Mouse (Mus musculus): Measurements from ENCODE around the gene Sec14l2. TPM values are rescaled to one million over a fixed set of nuclear protein-coding genes. Genes with fewer than 3 reads are reported as not detected.

The Sec14l2 gene
- polyA plus RNA-seq, 1 experiment from 2014 or later: 3.2 TPM

DNA sequence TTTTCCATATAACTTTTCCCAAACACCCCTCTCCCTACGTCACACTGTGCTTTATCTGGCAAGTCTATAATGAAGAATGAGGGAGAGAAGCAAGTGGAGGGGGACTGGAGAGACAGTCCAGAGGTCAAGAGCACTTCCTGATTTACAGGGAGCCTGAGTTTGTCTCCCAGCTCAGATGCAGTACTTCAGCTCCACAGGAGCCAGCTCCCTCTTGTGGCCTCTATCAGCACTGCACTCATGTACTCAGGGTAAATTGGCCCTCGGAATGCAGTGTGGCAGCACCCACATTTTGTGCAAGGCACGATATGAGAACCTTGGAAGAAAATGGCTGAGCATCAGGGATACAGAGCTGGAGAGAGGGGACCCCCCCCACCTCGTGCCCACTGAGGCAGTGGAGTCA, 43.0 kb downstream of the Sec14l2 start:
- Histone ChIP-seq H3K4me3 (replicated peaks) (no peak overlapping the region), H3K27me3 (no peaks in the 10 kb centered on the region), H3K9ac (replicated peaks) (no peak overlapping the region), H3K27ac (no peak overlapping the region), H3K4me1 (replicated peaks) (no peaks in the 10 kb centered on the region), H3K9me3 (no peaks in the 10 kb centered on the region), H3K4me2 (no peak overlapping the region), H3K36me3 (no peaks in the 10 kb centered on the region)
- WGBS: 14% methylated on average over 4 of the region's 4 CpGs
- no peak for ATAC-seq (ENCODE audit: insufficient number of reproducible peaks, insufficient read depth, low FRiP score, low TSS enrichment, low read depth)

DNA sequence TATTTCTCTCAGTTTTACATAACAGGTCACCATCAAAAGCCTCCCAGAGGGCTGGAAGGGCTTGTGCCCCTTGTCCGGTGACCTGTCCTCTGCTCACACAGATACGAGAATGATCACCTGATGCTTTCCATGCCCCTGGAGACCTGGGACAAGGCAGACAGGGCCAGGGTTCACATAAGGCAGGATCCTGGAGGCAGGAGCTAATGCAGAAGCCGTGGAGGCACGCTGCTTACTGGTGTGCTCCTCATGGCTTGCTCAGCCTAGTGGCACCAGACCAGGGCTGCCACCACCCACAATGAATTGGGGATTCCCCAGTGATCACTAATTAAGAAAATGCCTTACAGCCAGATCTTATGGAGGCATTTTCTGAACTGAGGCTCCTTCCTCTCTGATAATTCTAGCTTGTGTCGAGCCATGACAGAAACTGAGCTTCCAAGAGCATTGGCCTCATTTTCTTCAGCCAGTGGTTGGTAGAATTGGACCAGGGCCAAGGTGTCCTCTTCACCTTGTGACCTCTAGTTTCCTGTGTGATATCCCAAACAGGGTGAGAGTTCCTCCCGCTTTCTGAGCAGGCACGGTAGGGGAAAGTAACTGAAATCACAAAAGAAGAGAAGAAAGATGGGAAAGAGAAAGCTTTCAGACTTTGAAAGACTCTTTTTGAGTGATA, 44.8 kb downstream of the Sec14l2 start:
- H3K4me2 ChIP-seq: no peak overlapping the region
- no peak for ATAC-seq (ENCODE audit: insufficient number of reproducible peaks, insufficient read depth, low FRiP score, low TSS enrichment, low read depth)
- no peak overlapping the region for H3K27ac ChIP-seq
- no peak overlapping the region for H3K9ac ChIP-seq (replicated peaks)
- H3K36me3 ChIP-seq: no peaks in the 10 kb centered on the region
- H3K4me1 ChIP-seq (replicated peaks): no peaks in the 10 kb centered on the region
- no peak overlapping the region for H3K4me3 ChIP-seq (replicated peaks)
- no peaks in the 10 kb centered on the region for H3K9me3 ChIP-seq
- 86% methylated on average over 7 of the region's 7 CpGs for WGBS
- no peaks in the 10 kb centered on the region for H3K27me3 ChIP-seq

DNA sequence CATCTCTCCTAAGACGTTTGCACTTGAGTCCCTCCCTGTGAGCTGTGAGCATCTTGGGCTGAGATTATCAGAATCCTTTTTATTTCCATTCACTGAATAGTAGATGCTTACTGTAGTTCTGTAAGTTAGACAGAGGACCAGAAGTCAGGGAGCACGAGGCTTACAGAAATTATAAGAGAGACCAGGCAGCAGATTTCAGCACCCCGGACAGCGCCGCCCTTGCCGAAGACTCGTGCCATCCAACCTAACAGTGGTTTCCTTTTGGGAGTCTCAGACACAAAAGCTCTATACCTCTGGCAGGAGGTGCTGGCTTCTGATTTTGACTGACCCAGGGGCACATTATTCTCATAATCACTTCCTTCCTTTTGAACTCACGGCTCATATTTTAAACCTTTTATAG, 46.6 kb downstream of the Sec14l2 start:
- Histone ChIP-seq H3K4me1 (replicated peaks) (no peaks in the 10 kb centered on the region), H3K9me3 (no peaks in the 10 kb centered on the region), H3K4me2 (no peak overlapping the region), H3K4me3 (replicated peaks) (no peak overlapping the region), H3K9ac (replicated peaks) (no peak overlapping the region), H3K27ac (no peak overlapping the region), H3K27me3 (no peaks in the 10 kb centered on the region), H3K36me3 (no peaks in the 10 kb centered on the region)
- 11% methylated on average over 8 of the region's 8 CpGs for WGBS
- ATAC-seq (ENCODE audit: insufficient number of reproducible peaks, insufficient read depth, low FRiP score, low TSS enrichment, low read depth): no peak

DNA sequence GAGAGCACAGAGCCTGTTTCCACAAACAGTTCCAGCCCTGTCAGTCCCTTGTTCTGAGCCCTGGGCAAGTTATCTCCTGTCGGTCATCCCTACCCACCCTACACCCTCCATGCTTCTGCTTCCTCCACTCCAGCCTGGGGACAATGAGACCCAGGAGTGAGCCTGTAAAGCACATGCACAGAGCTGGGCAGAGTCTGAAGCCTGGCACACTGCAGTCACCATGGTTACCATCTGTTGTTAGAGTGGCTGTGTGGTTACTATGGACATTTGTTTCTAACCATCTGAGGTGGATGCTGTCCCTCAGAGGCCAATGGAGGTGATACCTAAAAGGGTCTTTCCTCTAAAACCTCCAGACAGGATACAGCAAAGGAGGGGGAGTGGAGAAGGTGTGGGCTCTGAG, 53.6 kb downstream of the Sec14l2 start:
- Histone ChIP-seq H3K4me2 (no peak overlapping the region), H3K4me3 (replicated peaks) (no peak overlapping the region), H3K36me3 (no peaks in the 10 kb centered on the region), H3K9me3 (no peaks in the 10 kb centered on the region), H3K9ac (replicated peaks) (no peak overlapping the region), H3K4me1 (replicated peaks) (no peaks in the 10 kb centered on the region), H3K27me3 (no peaks in the 10 kb centered on the region), H3K27ac (no peak overlapping the region)
- 76% methylated on average over 1 of the region's 1 CpGs for WGBS
- ATAC-seq (ENCODE audit: insufficient number of reproducible peaks, insufficient read depth, low FRiP score, low TSS enrichment, low read depth): no peak

DNA sequence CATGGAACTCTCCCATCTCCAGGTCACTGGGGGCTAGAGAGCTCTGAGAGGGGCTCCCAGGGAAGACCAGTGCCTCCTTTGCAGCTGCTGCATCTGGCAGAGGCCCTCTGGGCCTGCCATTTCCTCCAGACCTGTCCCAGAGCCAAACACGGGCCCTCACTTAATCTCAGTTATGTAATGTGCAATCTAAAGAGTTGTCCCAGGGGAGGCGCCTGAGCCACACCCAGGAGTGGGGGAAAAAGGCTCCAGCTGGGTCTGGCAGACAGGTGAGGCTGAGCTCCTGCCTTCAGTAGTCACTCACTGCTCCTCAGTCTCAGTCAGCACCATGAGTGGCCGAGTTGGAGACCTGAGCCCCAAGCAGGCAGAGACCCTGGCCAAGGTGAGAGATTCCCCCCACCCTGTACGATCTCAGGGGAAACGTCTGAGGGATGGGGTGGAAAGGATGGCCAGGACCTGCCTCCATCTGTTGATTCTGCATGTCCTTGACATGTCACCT, 58.5 kb downstream of the Sec14l2 start, which contains the start of gene Sec14l3:
TSS of gene Sec14l3 (plus strand) at position 215 of the 496 bp plus-strand sequence.
- Histone ChIP-seq H3K4me3 (replicated peaks) (no peak within 1 kb of the TSS), H3K9ac (replicated peaks) (no peak within 1 kb of the TSS), H3K27me3 (no peaks in the 10 kb centered on the region), H3K4me2 (no peak within 1 kb of the TSS), H3K36me3 (no peaks in the 10 kb centered on the region), H3K9me3 (no peaks in the 10 kb centered on the region), H3K27ac (no peak within 1 kb of the TSS), H3K4me1 (replicated peaks) (no peaks in the 10 kb centered on the region)
- no peak for ATAC-seq (ENCODE audit: insufficient number of reproducible peaks, insufficient read depth, low FRiP score, low TSS enrichment, low read depth)
- WGBS: 67% methylated on average over 5 of the region's 5 CpGs

DNA sequence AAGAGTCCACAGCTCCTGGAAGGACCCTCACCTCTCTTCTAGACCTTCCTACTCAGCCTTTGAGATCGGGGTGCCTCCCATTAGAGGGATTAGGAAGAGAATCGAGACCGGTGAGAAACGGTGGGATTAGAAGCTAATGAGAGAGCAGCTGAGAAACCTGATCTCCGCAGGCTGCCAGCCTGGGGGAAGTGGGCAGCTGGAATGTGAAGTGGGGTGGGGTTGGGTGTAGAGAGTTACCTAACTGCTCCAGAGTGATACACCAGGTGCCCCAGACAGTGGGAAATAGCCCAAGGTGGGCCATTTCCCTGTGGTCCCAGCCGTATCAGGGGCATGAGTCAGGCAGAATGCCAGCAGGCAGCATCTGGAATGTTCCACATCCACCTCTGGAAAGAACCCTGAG, 60.2 kb downstream of the Sec14l2 start:
- Histone ChIP-seq H3K4me3 (replicated peaks) (no peak overlapping the region), H3K36me3 (no peaks in the 10 kb centered on the region), H3K9me3 (no peaks in the 10 kb centered on the region), H3K9ac (replicated peaks) (no peak overlapping the region), H3K4me1 (replicated peaks) (no peaks in the 10 kb centered on the region), H3K4me2 (no peak overlapping the region), H3K27ac (no peak overlapping the region), H3K27me3 (no peaks in the 10 kb centered on the region)
- 36% methylated on average over 6 of the region's 6 CpGs for WGBS
- no peak for ATAC-seq (ENCODE audit: insufficient number of reproducible peaks, insufficient read depth, low FRiP score, low TSS enrichment, low read depth)

DNA sequence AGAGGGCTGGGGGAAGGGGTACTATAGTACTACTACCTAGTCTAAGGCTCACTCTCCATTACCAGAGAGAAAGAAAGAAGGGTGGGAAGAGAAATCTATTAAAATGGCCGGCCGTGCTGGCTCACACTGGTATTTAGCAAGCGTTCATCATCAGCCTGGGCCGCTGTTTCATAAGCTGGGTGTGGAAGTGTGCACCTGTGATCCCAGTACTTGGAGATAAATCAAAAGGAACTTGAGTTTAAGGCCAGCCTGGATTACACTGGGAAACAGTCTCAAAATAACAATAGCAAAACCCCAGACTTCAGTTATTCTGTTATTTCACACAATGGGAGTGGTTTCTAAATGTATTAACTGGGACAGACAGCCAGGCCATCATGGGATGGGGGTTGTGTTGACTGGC, 60.7 kb downstream of the Sec14l2 start:
- no peaks in the 10 kb centered on the region for H3K27me3 ChIP-seq
- H3K9me3 ChIP-seq: no peaks in the 10 kb centered on the region
- H3K36me3 ChIP-seq: no peaks in the 10 kb centered on the region
- H3K27ac ChIP-seq: no peak overlapping the region
- H3K4me2 ChIP-seq: no peak overlapping the region
- no peak overlapping the region for H3K4me3 ChIP-seq (replicated peaks)
- WGBS: 89% methylated on average over 4 of the region's 4 CpGs
- ATAC-seq (ENCODE audit: insufficient number of reproducible peaks, insufficient read depth, low FRiP score, low TSS enrichment, low read depth): no peak
- H3K4me1 ChIP-seq (replicated peaks): no peaks in the 10 kb centered on the region
- no peak overlapping the region for H3K9ac ChIP-seq (replicated peaks)

DNA sequence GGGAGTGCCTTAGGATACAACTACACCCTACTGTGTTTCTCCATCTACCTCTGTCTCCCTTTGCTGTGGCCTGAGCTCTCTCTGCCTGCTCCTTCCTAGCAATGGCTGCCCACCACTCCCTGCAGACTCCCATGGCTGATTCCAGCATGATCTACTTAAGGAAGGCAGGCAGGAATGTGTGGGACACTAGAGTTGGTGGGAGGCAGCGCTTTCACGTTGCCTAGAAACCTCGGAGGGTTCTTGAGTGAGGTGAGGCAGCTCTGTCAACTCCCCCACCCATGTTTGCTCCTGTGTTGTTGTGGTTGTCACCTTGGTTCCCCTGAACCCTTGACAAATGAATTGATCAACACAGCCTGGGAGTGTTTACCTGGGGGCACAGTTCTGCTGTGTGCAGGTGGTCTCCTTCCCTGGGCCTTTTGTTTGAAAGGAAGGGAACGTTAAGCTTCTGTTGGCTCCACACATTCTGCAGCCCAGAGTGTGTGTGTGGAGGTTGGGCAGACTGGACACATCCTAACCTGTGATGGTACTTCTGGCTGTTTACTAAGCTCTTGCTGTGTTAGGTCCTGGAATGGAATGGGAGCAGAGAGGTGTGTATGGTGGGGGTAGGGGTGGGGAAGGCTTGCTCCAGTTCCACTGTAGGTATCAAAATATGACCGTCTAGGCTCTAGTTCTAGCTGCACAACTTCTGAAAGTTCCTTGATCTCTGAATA, 62.2 kb downstream of the Sec14l2 start:
- H3K4me1 ChIP-seq (replicated peaks): no peaks in the 10 kb centered on the region
- 75% methylated on average over 5 of the region's 5 CpGs for WGBS
- ATAC-seq (ENCODE audit: insufficient number of reproducible peaks, insufficient read depth, low FRiP score, low TSS enrichment, low read depth): no peak
- no peak overlapping the region for H3K27ac ChIP-seq
- H3K4me3 ChIP-seq (replicated peaks): no peak overlapping the region
- H3K9me3 ChIP-seq: no peaks in the 10 kb centered on the region
- no peak overlapping the region for H3K9ac ChIP-seq (replicated peaks)
- H3K27me3 ChIP-seq: no peaks in the 10 kb centered on the region
- H3K36me3 ChIP-seq: no peaks in the 10 kb centered on the region
- no peak overlapping the region for H3K4me2 ChIP-seq

DNA sequence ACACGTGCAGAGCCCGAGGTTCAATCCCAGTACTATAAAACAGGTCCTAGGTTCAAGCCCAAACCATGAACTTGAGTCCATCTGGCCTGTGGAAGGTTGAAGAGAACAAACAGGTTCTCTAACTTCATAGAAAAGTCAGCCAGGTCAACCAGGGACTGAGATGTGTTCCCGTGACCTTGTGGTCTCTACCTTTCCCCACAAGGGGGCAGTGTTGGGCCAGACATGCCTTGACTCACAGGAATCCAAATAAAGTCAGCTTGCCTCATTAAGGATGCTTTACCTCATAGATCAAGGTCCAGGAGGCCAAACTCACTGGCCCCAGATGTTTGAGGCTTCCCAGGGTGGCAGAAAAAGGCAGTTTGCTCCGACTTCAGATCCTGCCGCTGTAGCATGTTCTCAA, 69.6 kb downstream of the Sec14l2 start:
- no peak for ATAC-seq (ENCODE audit: insufficient number of reproducible peaks, insufficient read depth, low FRiP score, low TSS enrichment, low read depth)
- no peak overlapping the region for H3K4me3 ChIP-seq (replicated peaks)

DNA sequence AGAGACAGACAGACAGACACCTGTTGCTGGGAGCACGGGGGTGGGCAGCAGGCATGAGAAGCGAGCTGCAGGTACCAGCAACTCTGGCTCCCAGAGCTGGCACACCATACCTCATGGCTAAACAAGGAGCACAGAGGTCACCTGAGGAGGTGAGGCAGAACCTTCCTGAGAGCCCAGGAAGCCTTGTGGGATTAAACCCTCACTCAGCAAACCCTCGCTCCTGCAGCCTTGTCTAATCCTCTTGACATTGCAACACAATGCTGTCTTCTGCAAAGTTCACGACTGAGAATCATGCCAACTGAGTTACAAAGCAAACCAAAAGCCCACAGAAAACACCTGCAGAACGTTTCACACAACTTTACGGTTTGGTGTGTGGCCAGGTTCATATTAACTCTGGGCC, 74.8 kb downstream of the Sec14l2 start:
- WGBS: 89% methylated on average over 6 of the region's 6 CpGs
- H3K27me3 ChIP-seq: no peaks in the 10 kb centered on the region; the same call in 1 of the 2 replicates
- ATAC-seq (ENCODE audit: insufficient number of reproducible peaks, insufficient read depth, low FRiP score, low TSS enrichment, low read depth): no peak
- no peak overlapping the region for H3K4me3 ChIP-seq (replicated peaks)
- H3K9me3 ChIP-seq: no peaks in the 10 kb centered on the region
- no peak overlapping the region for H3K9ac ChIP-seq (replicated peaks)
- H3K27ac ChIP-seq: no peak overlapping the region
- no peaks in the 10 kb centered on the region for H3K4me1 ChIP-seq (replicated peaks)
- no peaks in the 10 kb centered on the region for H3K36me3 ChIP-seq
- no peak overlapping the region for H3K4me2 ChIP-seq

More for the DNA sequence above, 69.6 kb downstream of the Sec14l2 start:
- Histone ChIP-seq H3K4me1 (replicated peaks) (no peaks in the 10 kb centered on the region), H3K4me2 (no peak overlapping the region), H3K27ac (no peak overlapping the region), H3K9me3 (no peaks in the 10 kb centered on the region), H3K36me3 (no peaks in the 10 kb centered on the region), H3K27me3 (no peaks in the 10 kb centered on the region), H3K9ac (replicated peaks) (no peak overlapping the region)
- 23% methylated on average over 5 of the region's 5 CpGs for WGBS

DNA sequence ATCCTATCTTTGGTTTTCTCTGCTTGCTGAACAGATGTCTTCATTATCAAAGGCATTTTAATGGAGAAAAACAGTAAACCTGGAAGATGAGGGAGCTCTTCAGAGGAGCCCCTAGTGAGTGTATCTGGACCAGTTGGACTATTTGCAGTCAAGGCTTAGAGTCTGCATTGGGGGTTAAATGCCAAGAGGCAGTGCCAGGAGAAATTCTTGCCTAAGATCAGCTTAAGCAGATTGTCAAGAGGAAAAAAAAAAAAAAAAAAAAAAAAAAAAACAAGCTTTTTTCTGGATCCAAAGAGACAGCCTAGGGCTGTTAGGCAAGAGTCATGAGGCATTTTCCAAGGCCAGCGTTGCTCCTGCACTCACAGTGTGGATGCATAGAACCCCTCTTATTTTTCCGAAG, 75.4 kb downstream of the Sec14l2 start:
- no peak overlapping the region for H3K4me2 ChIP-seq
- no peak overlapping the region for H3K9ac ChIP-seq (replicated peaks)
- no peaks in the 10 kb centered on the region for H3K9me3 ChIP-seq
- H3K27me3 ChIP-seq: no peaks in the 10 kb centered on the region; the same call in 1 of the 2 replicates
- no peaks in the 10 kb centered on the region for H3K4me1 ChIP-seq (replicated peaks)
- 92% methylated on average over 2 of the region's 2 CpGs for WGBS
- H3K27ac ChIP-seq: no peak overlapping the region
- H3K4me3 ChIP-seq (replicated peaks): no peak overlapping the region
- no peaks in the 10 kb centered on the region for H3K36me3 ChIP-seq
- ATAC-seq (ENCODE audit: insufficient number of reproducible peaks, insufficient read depth, low FRiP score, low TSS enrichment, low read depth): no peak
